Mouse (Mus musculus): ENCODE measurements around the gene C1s1. TPM values are rescaled to one million over a fixed set of nuclear protein-coding genes. Genes with fewer than 3 reads are reported as not detected.

Gene C1s1
- 166 TPM for polyA plus RNA-seq (2015; fragmentation: Illumina TruSeq; extraction: RNeasy Lipid Tissue Mini Kit (QIAGEN cat#74804); ENCODE audit: insufficient read depth, low replicate concordance)

GRCm38 (mm10) chr6:124542284-124542683 lies at the start of gene C1s1:
Gene C1s1 (minus strand): TSS chr6:124542359.

GRCm38 (mm10) chr6:124570026-124570425 lies 27.9 kb upstream of the C1s1 start, which contains the start of gene C1rb:
Gene C1rb (plus strand): TSS chr6:124570294.

GRCm38 (mm10) chr6:124512355-124512836 lies 29.8 kb downstream of the C1s1 start, which contains the start of gene C1ra:
Gene C1ra (plus strand): TSS chr6:124512405.

GRCm38 (mm10) chr6:124492842-124493561 lies 49.2 kb downstream of the C1s1 start, which contains the start of gene C1rl:
Gene C1rl (plus strand): TSS chr6:124493113.

Other genes starting within 250 kb of the C1s1 start
- gene Cd163, start 237.7 kb downstream of the C1s1 start, polyA plus RNA-seq (2015; fragmentation: Illumina TruSeq; extraction: RNeasy Lipid Tissue Mini Kit (QIAGEN cat#74804); ENCODE audit: insufficient read depth, low replicate concordance) = 28.5 TPM
- 18.1 TPM for gene Pex5, start 127.3 kb downstream of the C1s1 start, polyA plus RNA-seq (2015; fragmentation: Illumina TruSeq; extraction: RNeasy Lipid Tissue Mini Kit (QIAGEN cat#74804); ENCODE audit: insufficient read depth, low replicate concordance)
- gene Clstn3, start 77.6 kb downstream of the C1s1 start, polyA plus RNA-seq (2015; fragmentation: Illumina TruSeq; extraction: RNeasy Lipid Tissue Mini Kit (QIAGEN cat#74804); ENCODE audit: insufficient read depth, low replicate concordance) = 0.12 TPM
- gene C1rl, start 49.2 kb downstream of the C1s1 start, polyA plus RNA-seq (2015; fragmentation: Illumina TruSeq; extraction: RNeasy Lipid Tissue Mini Kit (QIAGEN cat#74804); ENCODE audit: insufficient read depth, low replicate concordance) = 2.4 TPM
- gene C1ra, start 30.0 kb downstream of the C1s1 start, polyA plus RNA-seq (2015; fragmentation: Illumina TruSeq; extraction: RNeasy Lipid Tissue Mini Kit (QIAGEN cat#74804); ENCODE audit: insufficient read depth, low replicate concordance) = 44.5 TPM
- not detected for gene C1rb, start 27.9 kb upstream of the C1s1 start, polyA plus RNA-seq (2015; fragmentation: Illumina TruSeq; extraction: RNeasy Lipid Tissue Mini Kit (QIAGEN cat#74804); ENCODE audit: insufficient read depth, low replicate concordance)
- 0.46 TPM for gene C1s2, start 93.7 kb upstream of the C1s1 start, polyA plus RNA-seq (2015; fragmentation: Illumina TruSeq; extraction: RNeasy Lipid Tissue Mini Kit (QIAGEN cat#74804); ENCODE audit: insufficient read depth, low replicate concordance)
- 37.3 TPM for gene Lpcat3, start 120.7 kb upstream of the C1s1 start, polyA plus RNA-seq (2015; fragmentation: Illumina TruSeq; extraction: RNeasy Lipid Tissue Mini Kit (QIAGEN cat#74804); ENCODE audit: insufficient read depth, low replicate concordance)
- gene Emg1, start 169.8 kb upstream of the C1s1 start, polyA plus RNA-seq (2015; fragmentation: Illumina TruSeq; extraction: RNeasy Lipid Tissue Mini Kit (QIAGEN cat#74804); ENCODE audit: insufficient read depth, low replicate concordance) = 160 TPM
- gene Phb2, start 170.0 kb upstream of the C1s1 start, polyA plus RNA-seq (2015; fragmentation: Illumina TruSeq; extraction: RNeasy Lipid Tissue Mini Kit (QIAGEN cat#74804); ENCODE audit: insufficient read depth, low replicate concordance) = 110 TPM
- 354 TPM for gene Ptpn6, start 196.4 kb upstream of the C1s1 start, polyA plus RNA-seq (2015; fragmentation: Illumina TruSeq; extraction: RNeasy Lipid Tissue Mini Kit (QIAGEN cat#74804); ENCODE audit: insufficient read depth, low replicate concordance)
- gene Grcc10, start 199.0 kb upstream of the C1s1 start, polyA plus RNA-seq (2015; fragmentation: Illumina TruSeq; extraction: RNeasy Lipid Tissue Mini Kit (QIAGEN cat#74804); ENCODE audit: insufficient read depth, low replicate concordance) = 88.0 TPM
- 0.08 TPM for gene Gm45234, start 213.7 kb upstream of the C1s1 start, polyA plus RNA-seq (2015; fragmentation: Illumina TruSeq; extraction: RNeasy Lipid Tissue Mini Kit (QIAGEN cat#74804); ENCODE audit: insufficient read depth, low replicate concordance)
- gene Atn1, start 214.2 kb upstream of the C1s1 start, polyA plus RNA-seq (2015; fragmentation: Illumina TruSeq; extraction: RNeasy Lipid Tissue Mini Kit (QIAGEN cat#74804); ENCODE audit: insufficient read depth, low replicate concordance) = 7.8 TPM
- gene Eno2, start 227.3 kb upstream of the C1s1 start, polyA plus RNA-seq (2015; fragmentation: Illumina TruSeq; extraction: RNeasy Lipid Tissue Mini Kit (QIAGEN cat#74804); ENCODE audit: insufficient read depth, low replicate concordance) = 3.5 TPM
- 3.5 TPM for gene Lrrc23, start 237.4 kb upstream of the C1s1 start, polyA plus RNA-seq (2015; fragmentation: Illumina TruSeq; extraction: RNeasy Lipid Tissue Mini Kit (QIAGEN cat#74804); ENCODE audit: insufficient read depth, low replicate concordance)